Mouse (Mus musculus) kidney, embryonic 14.5 days (tissue): ENCODE measurements around the gene Mpzl1. TPM values are rescaled to one million over a fixed set of nuclear protein-coding genes. Genes with fewer than 3 reads are reported as not detected.
A peak's percentile ranks its signal among the peaks of the same experiment; 100 is the strongest.

ENCODE experiments used
- ATAC-seq: fragments of 200-750 bp; cut with Nextera tagmentation; 2 replicates; pipeline ENCODE4 v1.8.0; 2017; ENCODE audit warnings: moderate number of reproducible peaks, mild to moderate bottlenecking, moderate TSS enrichment, moderate library complexity; ENCODE audit not compliant: low FRiP score, low TSS enrichment
- H3K27ac ChIP-seq: fragments of 300-500 bp; sonication (generic); 2 replicates; pipeline ENCODE4 v1.5.1; 2014; ENCODE audit warnings: low read depth, mild to moderate bottlenecking, low read length, moderate library complexity, mixed read lengths
- H3K27me3 ChIP-seq: fragments of 300-500 bp; sonication (generic); 2 replicates; pipeline ENCODE4 v1.6.1; 2014; ENCODE audit warnings: mild to moderate bottlenecking, low read length; ENCODE audit not compliant: control insufficient read depth, insufficient read depth
- H3K36me3 ChIP-seq: fragments of 300-500 bp; sonication (generic); 2 replicates; pipeline ENCODE4 v1.6.1; 2014; ENCODE audit warnings: low read length, mixed read lengths; ENCODE audit not compliant: control insufficient read depth, insufficient read depth
- H3K4me1 ChIP-seq: fragments of 300-500 bp; sonication (generic); 2 replicates; pipeline ENCODE4 v1.6.1; 2014; ENCODE audit warnings: low read length, mixed read lengths; ENCODE audit not compliant: control insufficient read depth, insufficient read depth
- H3K4me2 ChIP-seq: fragments of 300-500 bp; sonication (generic); replicated peaks from 2 replicates; pipeline ENCODE4 v1.6.1; 2014; ENCODE audit warnings: low read depth, mild to moderate bottlenecking, low read length
- H3K4me3 ChIP-seq: fragments of 300-500 bp; sonication (generic); 2 replicates; pipeline ENCODE4 v1.5.1; 2014; ENCODE audit warnings: mild to moderate bottlenecking, low read length
- H3K9ac ChIP-seq: fragments of 300-500 bp; sonication (generic); 2 replicates; pipeline ENCODE4 v1.6.1; 2014; ENCODE audit warnings: low read depth, mild to moderate bottlenecking, low read length, moderate library complexity
- H3K9me3 ChIP-seq: fragments of 300-500 bp; sonication (generic); 2 replicates; pipeline ENCODE4 v1.6.1; 2016; ENCODE audit warnings: low read length; ENCODE audit not compliant: control insufficient read depth
- whole genome bisulfite sequencing: fragments of 180-500 bp; shearing (Covaris S2); extraction: QIAGEN DNeasy Blood & Tissue Kit; methylation state at CpG from one replicate; pipeline ENCODE4 v1.1.7; 2014; 5-methylcytosine and 5-hydroxymethylcytosine counted together
- polyA plus RNA-seq: library from polyadenylated mRNA; unstranded; fragments of >200 nt; fragmentation: Nextera tagmentation; extraction: Ambion mirVana; gene quantifications from 2 replicates; pipeline ENCODE4 v1.2.1, GENCODE M21; 2014

The Mpzl1 gene
- polyA plus RNA-seq, 1 experiment from 2014 or later, result 253 TPM

DNA sequence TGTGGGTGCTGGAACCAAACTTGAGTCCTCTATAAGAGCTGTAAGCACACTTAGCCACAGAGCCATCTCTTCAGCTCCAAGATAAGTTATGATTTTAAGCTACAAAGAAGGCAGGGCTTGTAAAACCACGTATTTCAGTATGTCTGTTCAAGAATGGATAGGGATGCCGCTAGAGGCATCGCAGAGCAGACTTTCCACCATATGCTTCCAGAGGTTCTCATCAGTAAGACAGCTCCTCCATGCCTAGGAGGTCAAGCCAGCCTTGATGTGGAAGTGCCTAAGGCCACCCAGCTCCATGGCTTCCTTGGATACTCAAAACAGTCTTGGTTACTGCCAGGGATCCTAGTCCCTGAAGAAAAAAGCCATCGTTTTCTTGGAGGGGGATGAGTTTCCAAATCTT, 10.8 kb upstream of the Mpzl1 start:
- 75% methylated on average over 4 of the region's 4 CpGs for WGBS

DNA sequence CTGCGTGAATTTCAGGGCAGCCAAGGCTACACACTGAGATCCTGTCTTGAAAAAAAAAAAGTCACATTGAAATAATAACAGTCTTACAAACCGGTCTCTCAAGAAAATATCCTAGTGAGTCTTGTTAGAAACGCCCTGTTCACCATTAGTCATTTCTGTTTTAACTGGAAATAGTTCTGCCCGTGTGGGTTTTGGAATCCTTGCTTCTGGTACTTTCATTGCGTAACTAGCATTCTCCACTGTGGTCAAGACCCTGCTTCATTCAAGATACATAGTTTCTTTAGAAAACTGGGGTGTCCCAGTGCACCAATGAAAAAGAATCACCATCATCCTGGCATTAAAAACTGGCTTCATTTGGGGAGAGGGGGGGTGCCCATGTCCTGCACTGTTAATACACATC, 9.4 kb upstream of the Mpzl1 start:
- no peak for ATAC-seq

More for the DNA sequence above, 10.8 kb upstream of the Mpzl1 start:
- Histone ChIP-seq H3K9ac (no peak overlapping the region), H3K9me3 (no peaks in the 10 kb centered on the region), H3K4me2 (no peak overlapping the region), H3K4me1 (no peaks in the 10 kb centered on the region), H3K27ac (no peak overlapping the region), H3K36me3 (peaks cover 10% of the 10 kb centered on the region), H3K27me3 (no peaks in the 10 kb centered on the region), H3K4me3 (no peak overlapping the region)
- ATAC-seq, result no peak

DNA sequence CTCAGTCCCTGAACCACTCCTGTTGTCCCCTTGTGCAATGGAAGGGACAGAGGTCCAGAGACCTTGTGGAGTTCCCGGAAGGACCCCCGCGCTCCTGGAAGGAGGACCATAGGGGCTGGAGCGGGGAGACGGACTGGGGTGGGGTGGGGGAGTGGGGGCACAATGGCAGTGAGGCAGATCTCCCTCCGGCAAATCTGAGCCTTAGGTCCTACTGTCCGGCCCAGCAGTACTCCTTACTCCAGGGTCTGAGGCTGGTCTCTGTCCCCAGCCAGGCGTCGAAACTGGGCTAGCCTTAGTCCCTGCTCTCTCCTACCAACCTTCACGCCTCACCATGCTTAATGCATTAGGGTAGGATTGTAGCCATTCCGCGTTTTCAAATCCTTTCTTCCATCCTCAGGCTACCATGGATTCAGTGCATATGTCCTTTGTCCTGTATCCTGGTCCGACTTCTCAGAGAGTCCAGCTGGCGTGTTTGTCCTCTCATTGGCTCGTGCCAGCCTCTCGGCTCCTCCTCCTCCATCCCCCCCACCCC, 8.5 kb upstream of the Mpzl1 start:
- Histone ChIP-seq H3K27me3 (no peaks in the 10 kb centered on the region), H3K4me3 (peak overlapping the region; percentile 81), H3K9me3 (no peaks in the 10 kb centered on the region), H3K4me1 (no peaks in the 10 kb centered on the region), H3K27ac (peak overlapping the region; percentile 94), H3K9ac (peak overlapping the region; percentile 93), H3K4me2 (peak overlapping the region; percentile 66), H3K36me3 (no peaks in the 10 kb centered on the region)
- peak; percentile 82 for ATAC-seq
- WGBS, result 1% methylated on average over 14 of the region's 16 CpGs

More for the DNA sequence above, 9.4 kb upstream of the Mpzl1 start:
- H3K9ac ChIP-seq, result no peak overlapping the region
- H3K27ac ChIP-seq, result no peak overlapping the region
- H3K27me3 ChIP-seq, result no peaks in the 10 kb centered on the region
- no peaks in the 10 kb centered on the region for H3K36me3 ChIP-seq
- 71% methylated on average over 5 of the region's 5 CpGs for WGBS
- H3K9me3 ChIP-seq, result no peaks in the 10 kb centered on the region
- no peak overlapping the region; the same call in 1 of the 2 replicates for H3K4me2 ChIP-seq
- H3K4me1 ChIP-seq, result no peaks in the 10 kb centered on the region
- H3K4me3 ChIP-seq, result peak overlapping the region; percentile 81; the same call in 1 of the 2 replicates

DNA sequence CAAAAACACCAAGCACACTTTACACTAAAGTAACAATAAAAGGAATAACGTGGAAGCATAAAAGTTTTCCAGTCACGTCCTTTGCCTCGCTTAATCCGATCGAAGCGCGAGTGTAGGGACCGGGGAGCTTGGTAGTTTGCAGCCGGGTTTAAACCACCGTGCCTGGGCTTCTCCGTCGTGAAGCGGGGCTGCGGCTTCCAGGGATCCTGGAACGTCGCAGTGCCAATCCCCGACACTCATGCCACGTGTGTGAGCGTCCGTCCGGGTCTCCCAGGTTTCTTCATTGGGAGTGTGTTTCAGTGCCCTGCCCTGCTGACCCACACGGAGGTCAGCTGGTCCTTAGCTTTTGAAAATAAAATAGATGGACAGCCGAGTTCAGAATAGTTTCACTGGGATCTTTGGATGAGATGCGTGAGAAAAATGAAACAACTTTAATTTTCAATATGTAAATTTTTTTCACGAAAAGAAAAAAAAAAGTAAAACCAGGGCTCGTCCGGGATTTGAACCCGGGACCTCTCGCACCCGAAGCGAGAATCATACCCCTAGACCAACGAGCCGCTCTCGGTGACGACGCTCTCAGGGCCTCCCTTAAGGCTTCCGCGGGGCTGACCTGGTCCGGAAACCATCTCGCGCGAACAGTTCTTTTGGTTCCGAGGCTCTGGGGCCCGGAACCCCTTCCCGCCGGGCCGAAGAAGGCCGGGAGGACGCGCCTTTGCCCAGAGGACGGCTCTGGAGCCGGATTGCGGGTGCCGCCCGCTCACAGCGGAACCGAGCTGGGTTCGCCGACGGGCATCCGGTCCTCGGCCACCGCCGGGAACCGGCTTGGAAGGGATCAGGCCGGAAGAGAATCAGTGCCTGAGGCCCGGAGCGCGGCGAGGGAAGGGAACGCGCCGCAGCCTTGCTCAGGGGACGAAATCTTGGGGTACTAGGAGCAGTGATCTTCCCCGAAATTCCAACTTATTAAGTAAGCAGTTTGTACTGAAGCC, 7.7 kb upstream of the Mpzl1 start:
- H3K9me3 ChIP-seq, result no peaks in the 10 kb centered on the region
- no peaks in the 10 kb centered on the region for H3K27me3 ChIP-seq
- WGBS, result under 1% methylated on average over 75 of the region's 75 CpGs
- peak overlapping the region; percentile 81 for H3K4me3 ChIP-seq
- H3K4me1 ChIP-seq, result no peaks in the 10 kb centered on the region
- H3K4me2 ChIP-seq, result peak overlapping the region; percentile 66
- H3K36me3 ChIP-seq, result no peaks in the 10 kb centered on the region
- peak overlapping the region; percentile 93 for H3K9ac ChIP-seq
- H3K27ac ChIP-seq, result peak overlapping the region; percentile 94
- peak; percentile 83 for ATAC-seq

DNA sequence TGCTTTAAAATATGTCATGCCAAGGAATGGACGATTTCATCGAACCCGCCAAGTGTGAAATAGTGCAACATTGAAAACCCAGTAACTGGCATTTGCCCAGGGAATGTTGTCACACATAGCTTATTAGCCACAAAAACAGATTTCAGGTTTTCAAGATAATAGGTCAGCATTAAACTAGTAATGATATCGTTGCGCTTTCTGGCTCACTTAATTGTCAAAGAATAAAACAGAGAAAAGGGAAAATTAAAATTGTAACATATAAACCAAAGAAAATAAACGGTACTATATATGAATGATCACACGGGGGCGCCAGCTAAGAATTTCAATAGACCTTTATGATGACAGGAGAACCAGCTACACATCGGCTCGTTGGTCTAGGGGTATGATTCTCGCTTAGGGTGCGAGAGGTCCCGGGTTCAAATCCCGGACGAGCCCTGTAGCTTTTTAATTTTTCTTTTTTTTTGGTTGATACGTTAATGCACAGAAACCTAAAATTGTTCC, 7.0 kb upstream of the Mpzl1 start:
- Histone ChIP-seq H3K27ac (no peak overlapping the region), H3K27me3 (no peaks in the 10 kb centered on the region), H3K9ac (peak overlapping the region; percentile 72), H3K4me1 (no peaks in the 10 kb centered on the region), H3K9me3 (no peaks in the 10 kb centered on the region), H3K36me3 (no peaks in the 10 kb centered on the region), H3K4me3 (peak overlapping the region; percentile 81), H3K4me2 (peak overlapping the region; percentile 33)
- 8% methylated on average over 16 of the region's 16 CpGs for WGBS
- ATAC-seq, result peak; percentile 44; the same call in 1 of the 2 replicates

DNA sequence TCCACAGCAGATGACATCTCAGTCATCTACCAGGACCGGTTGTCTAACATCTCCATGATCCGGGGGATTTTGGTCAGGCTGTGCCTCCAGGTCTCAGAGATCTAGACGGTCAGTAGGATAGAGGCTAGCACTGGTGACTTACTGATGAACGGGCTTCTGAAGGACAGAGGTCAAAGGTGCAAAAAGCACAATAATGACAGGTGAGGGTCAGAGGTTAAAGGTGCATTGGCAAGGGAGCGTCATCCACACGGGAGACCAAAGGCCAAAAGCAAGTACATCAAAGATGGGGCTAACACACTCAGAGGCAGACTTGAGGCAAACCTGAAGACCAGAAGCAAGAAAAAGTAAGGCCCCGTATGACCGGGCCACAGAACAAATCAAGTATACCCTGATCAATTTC, 2.0 kb upstream of the Mpzl1 start:
- no peak for ATAC-seq
- H3K27ac ChIP-seq, result no peak overlapping the region
- no peak overlapping the region for H3K4me3 ChIP-seq

DNA sequence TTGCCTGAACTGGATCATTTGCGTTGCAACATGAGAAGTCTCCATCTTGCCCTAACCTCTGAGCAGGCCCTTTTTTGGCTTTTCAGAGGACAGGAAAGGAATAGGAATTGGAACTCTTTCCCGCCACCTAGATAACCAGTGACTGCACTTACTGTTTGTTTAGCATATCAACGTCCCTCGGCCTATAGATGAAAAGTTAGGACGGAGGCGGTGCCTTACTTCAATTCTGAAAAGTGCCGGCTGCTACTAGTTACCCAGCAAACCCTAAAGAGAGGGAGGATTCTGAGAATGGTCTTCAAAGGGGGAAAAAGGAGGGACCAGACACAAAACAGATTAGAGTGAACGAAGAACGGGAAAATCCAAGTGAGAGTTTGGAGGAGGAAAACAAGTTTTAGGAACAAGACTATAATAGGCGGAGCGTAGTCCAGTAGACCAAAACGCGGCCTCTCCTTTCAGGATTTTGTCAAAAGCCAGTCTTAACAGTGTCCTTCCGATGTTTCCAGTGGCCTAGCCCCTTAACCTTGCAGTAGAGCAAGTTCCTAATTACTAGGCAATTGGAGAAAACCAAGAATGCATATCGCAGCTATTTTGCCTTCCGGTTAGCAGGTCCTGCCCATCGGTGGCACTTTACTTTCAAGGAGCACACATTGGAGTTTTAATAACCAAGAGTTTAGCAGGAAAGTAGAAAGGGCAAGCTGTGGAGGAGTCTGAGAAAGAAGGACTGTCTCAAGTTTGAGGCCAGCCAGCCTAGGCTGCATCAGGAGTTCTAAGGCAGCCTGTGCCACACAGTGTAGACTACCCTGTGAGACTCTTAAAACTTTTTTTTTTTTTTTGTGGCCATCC, 938 bp upstream of the Mpzl1 start:
- peak overlapping the region; percentile 98 for H3K27ac ChIP-seq
- ATAC-seq, result no peak
- peak overlapping the region; percentile 85 for H3K4me3 ChIP-seq
- WGBS, result 17% methylated on average over 17 of the region's 17 CpGs
- H3K27me3 ChIP-seq, result no peaks in the 10 kb centered on the region
- peak overlapping the region; percentile 91; the same call in 1 of the 2 replicates for H3K9ac ChIP-seq
- H3K4me2 ChIP-seq, result peak overlapping the region; percentile 55
- no peaks in the 10 kb centered on the region for H3K36me3 ChIP-seq
- H3K9me3 ChIP-seq, result no peaks in the 10 kb centered on the region
- H3K4me1 ChIP-seq, result peaks cover 25% of the 10 kb centered on the region

More for the DNA sequence above, 2.0 kb upstream of the Mpzl1 start:
- no peaks in the 10 kb centered on the region for H3K9me3 ChIP-seq
- no peaks in the 10 kb centered on the region for H3K36me3 ChIP-seq
- no peaks in the 10 kb centered on the region for H3K27me3 ChIP-seq
- WGBS, result 60% methylated on average over 8 of the region's 8 CpGs
- no peak overlapping the region for H3K4me2 ChIP-seq
- H3K9ac ChIP-seq, result no peak overlapping the region
- peaks cover 21% of the 10 kb centered on the region for H3K4me1 ChIP-seq

DNA sequence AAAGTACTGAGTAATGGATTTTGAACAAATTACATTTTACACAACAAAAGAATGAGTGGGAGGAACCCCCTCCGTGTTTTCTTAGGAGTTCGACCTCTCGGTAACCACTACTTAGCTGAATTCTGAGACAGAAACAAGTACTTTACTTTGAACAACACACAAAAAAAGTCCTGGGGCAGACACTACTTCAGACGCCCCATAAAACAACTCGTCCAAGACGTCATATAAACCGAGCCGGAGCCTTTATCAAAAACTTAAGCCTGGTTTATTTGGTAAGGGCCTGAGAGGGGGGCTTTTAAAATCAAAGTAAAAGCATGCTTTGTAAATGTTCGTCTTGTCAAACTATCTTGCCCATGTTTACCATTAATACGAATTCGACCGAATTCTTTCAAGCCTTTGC, 993 bp downstream of the Mpzl1 start:
- no peaks in the 10 kb centered on the region for H3K36me3 ChIP-seq
- peak overlapping the region; percentile 55 for H3K4me2 ChIP-seq
- peak overlapping the region; percentile 85 for H3K4me3 ChIP-seq
- H3K4me1 ChIP-seq, result peaks cover 34% of the 10 kb centered on the region
- H3K9ac ChIP-seq, result peak overlapping the region; percentile 91
- no peaks in the 10 kb centered on the region for H3K27me3 ChIP-seq
- WGBS, result under 1% methylated on average over 12 of the region's 12 CpGs
- H3K27ac ChIP-seq, result peak overlapping the region; percentile 98; the same call in 1 of the 2 replicates
- H3K9me3 ChIP-seq, result no peaks in the 10 kb centered on the region
- ATAC-seq, result no peak
